Comparison of ENCODE assay signal across 18 mouse cellular contexts in the genomic region with DNA sequence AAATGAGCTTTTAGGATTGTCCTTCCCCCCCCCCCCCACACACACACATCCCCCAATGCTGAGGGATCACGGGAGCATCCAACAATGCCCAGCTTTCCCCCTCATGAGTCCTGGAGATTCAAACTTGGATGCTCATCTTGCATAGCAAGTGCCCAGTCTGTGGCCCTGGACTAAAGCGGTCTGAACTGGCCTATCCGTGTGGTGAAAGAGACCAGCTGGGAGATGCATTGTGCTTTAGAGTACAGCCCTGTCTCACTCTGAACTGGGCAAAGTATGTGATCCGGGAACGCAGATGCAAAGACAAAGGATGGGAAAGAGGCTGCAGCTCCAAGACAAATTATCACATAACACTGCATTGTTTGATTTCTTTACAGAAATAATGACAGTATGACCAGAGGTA. TPM values are rescaled to one million over a fixed set of nuclear protein-coding genes. Genes with fewer than 3 reads are reported as not detected.
DNase-seq lines count a peak whose midpoint lies in the region; ATAC-seq lines count a peak whose summit lies in the region.
"Had no signal": no experiment of that assay in that cellular context is flagged by ENCODE, and none has a peak within 500 bp of the region (broad histone marks: within the 10 kb centered on the region; RNA-seq: fewer than 3 reads in every experiment).

No protein-coding gene starts in this region.

- no peak overlapping the region for H3K4me2 ChIP-seq in neural tube, embryonic 11.5 days (ENCODE audit: low read depth)
- no peak overlapping the region for H3K4me2 ChIP-seq in hindbrain, embryonic 11.5 days (replicated peaks; ENCODE audit: low read depth, low read length)
- H3K4me2 ChIP-seq in midbrain, embryonic 12.5 days (replicated peaks): no peak overlapping the region
- H3K4me2 ChIP-seq: embryonic facial prominence, embryonic 12.5 days; liver, embryonic 13.5 days; stomach, embryonic 15.5 days had no signal

- no peak overlapping the region for H3K27ac ChIP-seq in neural tube, embryonic 11.5 days (ENCODE audit: low read depth, low read length)
- H3K27ac ChIP-seq in hindbrain, embryonic 11.5 days (ENCODE audit: low read depth, low read length): 0 out of 2 replicates have a peak overlapping the region, but pooled peaks have one; percentile 4
- H3K27ac ChIP-seq in midbrain, embryonic 12.5 days (replicated peaks): peak overlapping the region; percentile 78
- H3K27ac ChIP-seq: embryonic facial prominence, embryonic 12.5 days; kidney, postnatal 0 days; liver, embryonic 13.5 days; stomach, embryonic 15.5 days had no signal

- no peaks in the 10 kb centered on the region for H3K9me3 ChIP-seq in neural tube, embryonic 11.5 days (ENCODE audit: control insufficient read depth, low read length)
- peaks cover 3% of the 10 kb centered on the region; the same call in 1 of the 2 replicates for H3K9me3 ChIP-seq in hindbrain, embryonic 11.5 days (ENCODE audit: control insufficient read depth, low read length)
- peaks cover 4% of the 10 kb centered on the region; the same call in 1 of the 2 replicates for H3K9me3 ChIP-seq in midbrain, embryonic 12.5 days
- H3K9me3 ChIP-seq: liver, embryonic 13.5 days; stomach, embryonic 15.5 days had no signal

- ATAC-seq in neural tube, embryonic 11.5 days (ENCODE audit: insufficient read depth, low FRiP score, low TSS enrichment): 0 out of 2 replicates have a peak, but pooled peaks have one; percentile 55
- ATAC-seq in hindbrain, embryonic 11.5 days (ENCODE audit: low FRiP score): peak; percentile 70; the same call in 1 of the 2 replicates
- peak; percentile 77 for ATAC-seq in midbrain, embryonic 12.5 days (ENCODE audit: low FRiP score, low read depth)

- H3K4me3 ChIP-seq in neural tube, embryonic 11.5 days (ENCODE audit: low read depth, low read length): no peak overlapping the region
- no peak overlapping the region for H3K4me3 ChIP-seq in hindbrain, embryonic 11.5 days (ENCODE audit: low read depth, low read length)
- no peak overlapping the region for H3K4me3 ChIP-seq in midbrain, embryonic 12.5 days
- H3K4me3 ChIP-seq: embryonic facial prominence, embryonic 12.5 days; liver, embryonic 13.5 days; stomach, embryonic 15.5 days had no signal

- WGBS in neural tube, embryonic 11.5 days: 78% methylated on average over 5 of the region's 5 CpGs
- 49% methylated on average over 5 of the region's 5 CpGs for WGBS in hindbrain, embryonic 11.5 days
- WGBS in midbrain, embryonic 12.5 days: 43% methylated on average over 5 of the region's 5 CpGs

- H3K4me1 ChIP-seq in neural tube, embryonic 11.5 days (ENCODE audit: control insufficient read depth, insufficient read depth, low read length): no peaks in the 10 kb centered on the region; the same call in 1 of the 2 replicates
- H3K4me1 ChIP-seq in hindbrain, embryonic 11.5 days (replicated peaks; ENCODE audit: control insufficient read depth, insufficient read depth, low read length): 0 out of 2 replicates have a peak, but pooled peaks cover 3% of the 10 kb centered on the region
- H3K4me1 ChIP-seq in midbrain, embryonic 12.5 days: peaks cover 17% of the 10 kb centered on the region
- H3K4me1 ChIP-seq: embryonic facial prominence, embryonic 12.5 days; liver, embryonic 13.5 days; stomach, embryonic 15.5 days had no signal

- H3K27me3 ChIP-seq in neural tube, embryonic 11.5 days (ENCODE audit: control insufficient read depth, insufficient read depth, low read length): no peaks in the 10 kb centered on the region
- H3K27me3 ChIP-seq in hindbrain, embryonic 11.5 days (ENCODE audit: control insufficient read depth, insufficient read depth, low read length): no peaks in the 10 kb centered on the region
- no peaks in the 10 kb centered on the region for H3K27me3 ChIP-seq in midbrain, embryonic 12.5 days
- H3K27me3 ChIP-seq: embryonic facial prominence, embryonic 12.5 days; liver, embryonic 13.5 days; stomach, embryonic 15.5 days had no signal

- no peaks in the 10 kb centered on the region for H3K36me3 ChIP-seq in neural tube, embryonic 11.5 days (ENCODE audit: control insufficient read depth, insufficient read depth, low read length)
- H3K36me3 ChIP-seq in hindbrain, embryonic 11.5 days (ENCODE audit: control insufficient read depth, insufficient read depth, low read length): 0 out of 2 replicates have a peak, but pooled peaks cover 1% of the 10 kb centered on the region
- H3K36me3 ChIP-seq in midbrain, embryonic 12.5 days: peaks cover 48% of the 10 kb centered on the region
- H3K36me3 ChIP-seq: stomach, embryonic 15.5 days had no signal

- DNase-seq in neural tube, embryonic 11.5 days (ENCODE audit: low spot score): no peak
- DNase-seq in neural tube, embryonic 10.5 days (ENCODE audit: extremely low spot score, low spot score): no peak
- DNase-seq in hindbrain, embryonic 11.5 days (ENCODE audit: low spot score): peak; percentile 42
- no peak for DNase-seq in thymus, postnatal 25 days
- DNase-seq in urinary bladder, postnatal 36 days (ENCODE audit: low spot score in 2 of 2): no peak
- no peak for DNase-seq in gastrocnemius, postnatal 10 days
- DNase-seq: adrenal gland, postnatal 14 days; B cell, adult 2 months; cerebellum, postnatal 14 days; gastrocnemius, postnatal 36 days; layer of hippocampus, adult 9-11 months; liver, embryonic 13.5 days; lung, postnatal 36 days; thymus, postnatal 36 days had no signal

- no peak overlapping the region for H3K9ac ChIP-seq in neural tube, embryonic 11.5 days (ENCODE audit: low read length)
- H3K9ac ChIP-seq in hindbrain, embryonic 11.5 days (ENCODE audit: low read depth, low read length): no peak overlapping the region
- H3K9ac ChIP-seq in midbrain, embryonic 12.5 days (replicated peaks): no peak overlapping the region
- H3K9ac ChIP-seq: embryonic facial prominence, embryonic 12.5 days; liver, embryonic 13.5 days; stomach, embryonic 15.5 days had no signal

RNA-seq across cellular contexts. Expression of a gene that starts 40.1 kb away (rescaled TPM):
- polyA plus RNA-seq in neural tube, embryonic 11.5 days (2014; fragmentation: Nextera tagmentation; extraction: Ambion mirVana): 37.6 and 43.5 TPM in 2 replicates
- 28.1 and 33.8 TPM in 2 replicates for polyA plus RNA-seq in hindbrain, embryonic 11.5 days (2014; fragmentation: Nextera tagmentation; extraction: Ambion mirVana)
- 144 and 150 TPM in 2 replicates for polyA plus RNA-seq in midbrain, embryonic 12.5 days (2016; fragmentation: Nextera tagmentation; extraction: Ambion mirVana)
- 10 to 100 TPM; 27.5 to 34.9 TPM for total RNA-seq in gastrocnemius, postnatal 10 days (2021)
